Mouse (Mus musculus) MEL (cell line): Measurements from ENCODE around the gene Plekhf1. TPM values are rescaled to one million over a fixed set of nuclear protein-coding genes. Genes with fewer than 3 reads are reported as not detected.

Experiments used
- DNase-seq: peaks from one replicate; pipeline ENCODE4 v3.0.0; 2011; ENCODE audit warnings: low read depth, low spot score
- H3K27ac ChIP-seq: 2 replicates; pipeline ENCODE4 v1.5.1; 2012; ENCODE audit warnings: low read depth, mild to moderate bottlenecking, control low read depth, low read length, moderate library complexity; ENCODE audit not compliant: control insufficient read depth
- H3K27me3 ChIP-seq, 2 experiments: fragments of 150-350 bp in 1 of 2; sonication (generic) in 1 of 2; 2 replicates each; pipeline ENCODE4 v1.6.1; 2012; ENCODE audit warnings: low read length in 2 of 2, mild to moderate bottlenecking in 2 of 2, improper control_type of control experiment in 1 of 2, moderate library complexity in 1 of 2; ENCODE audit not compliant: insufficient read depth in 2 of 2, control insufficient read depth in 1 of 2
- H3K36me3 ChIP-seq, 2 experiments: 2 replicates each; pipeline ENCODE4 v1.6.1; 2012 to 2014; ENCODE audit warnings: low read length in 2 of 2, improper control_type of control experiment in 1 of 2, inconsistent platforms in 1 of 2, mild to moderate bottlenecking in 1 of 2; ENCODE audit not compliant: insufficient read depth in 2 of 2, control insufficient read depth in 1 of 2
- H3K4me1 ChIP-seq, 2 experiments: fragments of 150-350 bp in 1 of 2; sonication (generic) in 1 of 2; 2 replicates each; pipeline ENCODE4 v1.6.1; 2012; ENCODE audit warnings: low read length in 2 of 2, improper control_type of control experiment in 1 of 2, mild to moderate bottlenecking in 1 of 2; ENCODE audit not compliant: insufficient read depth in 2 of 2, control insufficient read depth in 1 of 2
- H3K4me3 ChIP-seq, 2 experiments: fragments of 150-350 bp in 1 of 2; sonication (generic) in 1 of 2; 2 replicates each; pipeline ENCODE4 v1.5.1; 2012; ENCODE audit warnings: low read depth in 2 of 2, low read length in 2 of 2, mild to moderate bottlenecking in 2 of 2, moderate library complexity in 2 of 2, control low read depth in 1 of 2, improper control_type of control experiment in 1 of 2; ENCODE audit not compliant: control insufficient read depth in 1 of 2, insufficient read depth in 1 of 2
- H3K79me2 ChIP-seq: 2 replicates; pipeline ENCODE4 v1.6.1; 2012; ENCODE audit warnings: mild to moderate bottlenecking, low read length, moderate library complexity; ENCODE audit not compliant: control insufficient read depth, poor library complexity, insufficient read depth
- H3K9ac ChIP-seq: 2 replicates; pipeline ENCODE4 v1.6.1; 2012; ENCODE audit warnings: low read depth, mild to moderate bottlenecking, control low read depth, low read length, moderate library complexity; ENCODE audit not compliant: control insufficient read depth, poor library complexity, severe bottlenecking
- H3K9me3 ChIP-seq: fragments of 150-350 bp; sonication (generic); replicated peaks from 2 replicates; pipeline ENCODE4 v1.6.1; 2012; ENCODE audit warnings: mild to moderate bottlenecking, low read length, improper control_type of control experiment, moderate library complexity; ENCODE audit not compliant: insufficient read depth
- CTCF ChIP-seq, 3 experiments: IDR thresholded peaks in 2 of 3; conservative IDR thresholded peaks in 1 of 3; 2 replicates each; pipeline ENCODE4 v1.5.1; 2011 to 2012; ENCODE audit warnings: low read length in 3 of 3, low read depth in 2 of 3, mild to moderate bottlenecking in 2 of 3, improper control_type of control experiment in 1 of 3, inconsistent platforms in 1 of 3, mixed read lengths in 1 of 3, moderate library complexity in 1 of 3; ENCODE audit not compliant: control insufficient read depth in 1 of 3, insufficient read depth in 1 of 3, poor library complexity in 1 of 3, severe bottlenecking in 1 of 3
- E2F4 ChIP-seq: IDR thresholded peaks from 2 replicates; pipeline ENCODE4 v1.6.1; 2011; ENCODE audit warnings: low read depth, low read length, improper control_type of control experiment, borderline replicate concordance
- ELF1 ChIP-seq: IDR thresholded peaks from 2 replicates; pipeline ENCODE4 v1.6.1; 2014; ENCODE audit warnings: low read depth, mild to moderate bottlenecking, inconsistent platforms, low read length, improper control_type of control experiment, moderate library complexity
- EP300 ChIP-seq, 2 experiments: IDR thresholded peaks; 2 replicates each; pipeline ENCODE4 v1.6.1; 2011; ENCODE audit warnings: improper control_type of control experiment in 2 of 2, low read length in 2 of 2, low read depth in 1 of 2, mild to moderate bottlenecking in 1 of 2
- ETS1 ChIP-seq: IDR thresholded peaks from 2 replicates; pipeline ENCODE4 v1.6.1; 2012; ENCODE audit warnings: low read depth, mild to moderate bottlenecking, inconsistent platforms, low read length, improper control_type of control experiment, moderate library complexity
- GABPA ChIP-seq: IDR thresholded peaks from 2 replicates; pipeline ENCODE4 v1.6.1; 2012; ENCODE audit warnings: low read depth, mild to moderate bottlenecking, inconsistent platforms, low read length, improper control_type of control experiment, moderate library complexity
- HCFC1 ChIP-seq: IDR thresholded peaks from 2 replicates; pipeline ENCODE4 v1.6.1; 2012; ENCODE audit warnings: low read depth, mild to moderate bottlenecking, inconsistent platforms, low read length, improper control_type of control experiment, moderate library complexity
- JUND ChIP-seq: IDR thresholded peaks from 2 replicates; pipeline ENCODE4 v1.6.1; 2011; ENCODE audit warnings: low read depth, mild to moderate bottlenecking, improper control_type of control experiment, low read length
- KAT2A ChIP-seq: conservative IDR thresholded peaks from 2 replicates; pipeline ENCODE4 v1.6.1; 2012; ENCODE audit warnings: low read depth, low read length, improper control_type of control experiment, inconsistent platforms
- MYB ChIP-seq: IDR thresholded peaks from 2 replicates; pipeline ENCODE4 v1.6.1; 2011; ENCODE audit warnings: mild to moderate bottlenecking, low read depth, low read length, improper control_type of control experiment
- MYC ChIP-seq: IDR thresholded peaks from 2 replicates; pipeline ENCODE4 v1.6.1; 2011; ENCODE audit warnings: low read depth, mild to moderate bottlenecking, low read length, improper control_type of control experiment, moderate library complexity
- NELFE ChIP-seq: IDR thresholded peaks from 2 replicates; pipeline ENCODE4 v1.6.1; 2011; ENCODE audit warnings: low read depth, low read length, improper control_type of control experiment
- NRF1 ChIP-seq: IDR thresholded peaks from 2 replicates; pipeline ENCODE4 v1.6.1; 2014; ENCODE audit warnings: low read depth, mild to moderate bottlenecking, inconsistent platforms, low read length, improper control_type of control experiment, moderate library complexity; ENCODE audit not compliant: poor library complexity, insufficient read depth, severe bottlenecking
- POLR2A ChIP-seq, 2 experiments: IDR thresholded peaks; 2 replicates each; pipeline ENCODE4 v1.6.1; 2011 to 2012; ENCODE audit warnings: low read length in 2 of 2, mild to moderate bottlenecking in 2 of 2, control low read depth in 1 of 2, improper control_type of control experiment in 1 of 2, low read depth in 1 of 2, moderate library complexity in 1 of 2; ENCODE audit not compliant: control insufficient read depth in 1 of 2, insufficient read depth in 1 of 2, poor library complexity in 1 of 2
- POLR2AphosphoS2 ChIP-seq: IDR thresholded peaks from 2 replicates; pipeline ENCODE4 v1.6.1; 2011; ENCODE audit warnings: low read length, improper control_type of control experiment
- RCOR1 ChIP-seq: IDR thresholded peaks from 2 replicates; pipeline ENCODE4 v1.6.1; 2012; ENCODE audit warnings: low read depth, mild to moderate bottlenecking, inconsistent platforms, low read length, improper control_type of control experiment
- SIN3A ChIP-seq: IDR thresholded peaks from 2 replicates; pipeline ENCODE4 v1.6.1; 2012; ENCODE audit warnings: low read length, improper control_type of control experiment, inconsistent platforms
- SMC3 ChIP-seq: IDR thresholded peaks from 2 replicates; pipeline ENCODE4 v1.6.1; 2011; ENCODE audit warnings: low read depth, low read length, improper control_type of control experiment
- TAL1 ChIP-seq: IDR thresholded peaks from 2 replicates; pipeline ENCODE4 v1.6.1; 2012; ENCODE audit warnings: mild to moderate bottlenecking, inconsistent platforms, low read length, moderate library complexity, mixed read lengths
- TBP ChIP-seq: IDR thresholded peaks from 2 replicates; pipeline ENCODE4 v1.8.0; 2011; ENCODE audit warnings: low read depth, low read length, improper control_type of control experiment
- TCF12 ChIP-seq: IDR thresholded peaks from 2 replicates; pipeline ENCODE4 v1.6.1; 2014; ENCODE audit warnings: low read depth, mild to moderate bottlenecking, inconsistent platforms, low read length, improper control_type of control experiment, moderate library complexity
- USF1 ChIP-seq: IDR thresholded peaks from 2 replicates; pipeline ENCODE4 v1.6.1; 2014; ENCODE audit warnings: low read depth, mild to moderate bottlenecking, inconsistent platforms, low read length, improper control_type of control experiment, moderate library complexity
- USF2 ChIP-seq, 2 experiments: IDR thresholded peaks; 2 replicates each; pipeline ENCODE4 v1.6.1; 2011 to 2012; ENCODE audit warnings: improper control_type of control experiment in 2 of 2, low read length in 2 of 2, borderline replicate concordance in 1 of 2, inconsistent platforms in 1 of 2, low read depth in 1 of 2, mild to moderate bottlenecking in 1 of 2; ENCODE audit not compliant: insufficient read depth in 1 of 2
- ZKSCAN1 ChIP-seq: IDR thresholded peaks from 2 replicates; pipeline ENCODE4 v1.6.1; 2012; ENCODE audit warnings: low read depth, mild to moderate bottlenecking, inconsistent platforms, low read length, improper control_type of control experiment, moderate library complexity
- polyA plus RNA-seq, 2 experiments: library from polyadenylated mRNA; stranded (reverse) in 1 of 2; unstranded in 1 of 2; fragments of >175 nt in 1 of 2; fragments of >200 nt in 1 of 2; gene quantifications; 2 replicates each; pipeline versions ENCODE4 v1.2.1 to v1.2.4; 2012; ENCODE audit warnings: low replicate concordance in 2 of 2, low read depth in 1 of 2; ENCODE audit not compliant: insufficient read length in 2 of 2, insufficient read depth in 1 of 2, missing spikeins in 1 of 2
- total RNA-seq: library from RNA; depleted of rRNA; stranded (reverse); fragments of 300-350 nt; gene quantifications from 2 replicates; pipeline ENCODE4 v1.2.3, GENCODE M21; 2012

Plekhf1 gene
- total and polyA plus RNA-seq, 3 experiments: 0.89 to 1.7 TPM; not detected in 1

DNA sequence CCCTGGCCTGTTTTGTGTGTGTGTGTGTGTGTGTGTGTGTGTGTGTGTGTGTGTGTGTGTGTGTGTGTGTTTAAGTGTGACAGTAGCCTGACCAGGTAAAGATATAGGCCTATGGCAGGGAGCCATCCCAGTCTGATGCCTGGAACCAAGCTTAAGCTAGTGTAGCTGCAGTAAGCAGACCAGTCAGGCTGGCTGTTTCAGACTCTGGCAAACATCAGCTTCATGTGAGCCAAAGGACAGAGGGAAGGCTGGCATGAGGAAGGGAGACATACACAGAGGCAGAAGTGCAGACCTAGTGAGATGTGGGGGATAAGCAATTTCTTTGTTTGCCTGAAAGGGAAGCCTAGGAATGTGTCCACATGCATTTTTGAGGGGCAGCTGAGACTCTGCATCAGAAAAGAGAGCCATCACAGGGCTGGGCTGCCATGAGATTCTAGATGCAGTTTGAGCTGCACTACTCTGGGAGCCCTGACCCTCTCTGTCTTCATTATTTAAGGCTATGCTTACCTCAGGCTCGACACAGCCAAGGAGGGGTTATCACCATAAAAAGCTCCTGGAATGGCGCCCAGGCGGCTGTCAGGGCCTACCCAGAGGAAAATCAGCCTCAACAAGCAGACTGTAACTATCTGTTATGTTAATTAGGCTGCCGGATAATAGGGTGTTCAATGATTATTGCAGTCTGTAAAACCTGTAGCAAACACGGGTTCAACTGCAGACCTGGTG is 23.8 kb upstream of the Plekhf1 start:
- Histone ChIP-seq H3K27ac (no peak overlapping the region), H3K9me3 (no peaks in the 10 kb centered on the region), H3K4me1 (no peaks in the 10 kb centered on the region), H3K9ac (no peak overlapping the region), H3K4me3 (no peak overlapping the region), H3K79me2 (no peaks in the 10 kb centered on the region), H3K36me3 (no peaks in the 10 kb centered on the region), H3K27me3 (no peaks in the 10 kb centered on the region)
- TF ChIP-seq JUND (no peak), SIN3A (no peak), MYC (no peak), TCF12 (no peak), GABPA (no peak), EP300 (IDR thresholded peaks at IDR 0.05; ENCODE audit: low read depth in 1 of 2, low read length in 2 of 2) (no peak), POLR2A (IDR thresholded peaks at IDR 0.05; ENCODE audit: control insufficient read depth in 1 of 2, insufficient read depth in 1 of 2, low read depth in 1 of 2, low read length in 2 of 2, poor library complexity in 1 of 2) (no peak), USF1 (no peak), HCFC1 (no peak), SMC3 (no peak), ZKSCAN1 (no peak), NRF1 (no peak), ELF1 (no peak), POLR2AphosphoS2 (no peak)
- no peak for DNase-seq

DNA sequence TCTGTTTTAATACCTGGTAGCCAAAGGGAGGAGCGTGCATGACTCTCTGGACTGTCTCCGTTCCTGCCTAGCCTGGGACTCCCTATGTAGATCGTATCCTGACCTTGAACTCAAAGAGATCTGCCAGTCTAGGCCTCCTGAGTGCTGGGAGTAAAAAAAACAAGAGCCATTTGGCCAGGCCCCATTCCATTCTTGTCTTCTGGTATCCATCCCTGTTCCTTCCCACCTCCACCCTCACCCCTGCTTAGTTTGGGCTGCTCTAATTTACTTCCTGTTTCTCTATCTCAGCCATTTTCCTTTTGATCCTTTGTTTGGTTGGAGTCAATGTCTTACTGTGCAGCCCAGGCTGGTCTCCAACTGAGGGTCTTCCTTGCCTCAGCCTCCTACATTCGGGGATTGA is 14.6 kb upstream of the Plekhf1 start:
- no peak overlapping the region for H3K9ac ChIP-seq
- no peaks in the 10 kb centered on the region for H3K4me1 ChIP-seq
- no peak overlapping the region for H3K4me3 ChIP-seq
- H3K27ac ChIP-seq: no peak overlapping the region
- no peaks in the 10 kb centered on the region for H3K9me3 ChIP-seq
- no peaks in the 10 kb centered on the region for H3K79me2 ChIP-seq
- no peak for DNase-seq
- peaks cover 0 to 1% of the 10 kb centered on the region in 2 experiments; a peak in 2 of 4 replicates for H3K27me3 ChIP-seq
- TF ChIP-seq USF2 (IDR thresholded peaks at IDR 0.05; ENCODE audit: borderline replicate concordance in 1 of 2, insufficient read depth in 1 of 2, low read depth in 1 of 2, low read length in 2 of 2): no peak
- no peak for TF ChIP-seq CTCF (IDR thresholded peaks at IDR 0.05 in 2 of 3, conservative IDR thresholded peaks at IDR 0.05 in 1 of 3; ENCODE audit: control insufficient read depth in 1 of 3, insufficient read depth in 1 of 3, low read depth in 2 of 3, low read length in 3 of 3, poor library complexity in 1 of 3, severe bottlenecking in 1 of 3)
- no peak for TF ChIP-seq POLR2A (IDR thresholded peaks at IDR 0.05; ENCODE audit: control insufficient read depth in 1 of 2, insufficient read depth in 1 of 2, low read depth in 1 of 2, low read length in 2 of 2, poor library complexity in 1 of 2)
- TF ChIP-seq ELF1: no peak
- no peak for TF ChIP-seq TBP
- no peak for TF ChIP-seq TAL1
- TF ChIP-seq E2F4: no peak
- no peak for TF ChIP-seq NRF1
- no peak for TF ChIP-seq MYB
- TF ChIP-seq ZKSCAN1: no peak
- no peak for TF ChIP-seq GABPA
- TF ChIP-seq KAT2A: no peak
- TF ChIP-seq HCFC1: no peak
- no peak for TF ChIP-seq ETS1
- no peak for TF ChIP-seq RCOR1
- no peak for TF ChIP-seq NELFE
- H3K36me3 ChIP-seq: no peaks in the 10 kb centered on the region
